Mouse (Mus musculus) liver, embryonic 11.5 days (tissue): ENCODE results near the gene Ttc27. TPM values are rescaled to one million over a fixed set of nuclear protein-coding genes. Genes with fewer than 3 reads are reported as not detected.

ENCODE experiments used
- ATAC-seq: fragments of 200-750 bp; cut with Nextera tagmentation; replicated peaks from 2 replicates; pipeline ENCODE4 v1.8.0; 2017; ENCODE audit warnings: moderate number of reproducible peaks, mild to moderate bottlenecking, moderate TSS enrichment, moderate library complexity; ENCODE audit not compliant: low FRiP score
- DNase-seq: peaks from one replicate; pipeline ENCODE4 v3.0.0-alpha.2; 2017; ENCODE audit warnings: low spot score
- H3K27ac ChIP-seq: fragments of 300-500 bp; sonication (generic); 2 replicates; pipeline ENCODE4 v1.5.1; 2014; ENCODE audit warnings: mild to moderate bottlenecking, low read depth, low read length, control low read depth
- H3K27me3 ChIP-seq: fragments of 300-500 bp; sonication (generic); replicated peaks from 2 replicates; pipeline ENCODE4 v1.6.1; 2014; ENCODE audit warnings: low read length, mixed read lengths; ENCODE audit not compliant: control insufficient read depth, insufficient read depth
- H3K36me3 ChIP-seq: fragments of 300-500 bp; sonication (generic); 2 replicates; pipeline ENCODE4 v1.6.1; 2014; ENCODE audit warnings: mild to moderate bottlenecking, low read length, moderate library complexity, mixed read lengths; ENCODE audit not compliant: control insufficient read depth, insufficient read depth
- H3K4me1 ChIP-seq: fragments of 300-500 bp; sonication (generic); replicated peaks from 2 replicates; pipeline ENCODE4 v1.6.1; 2014; ENCODE audit warnings: low read length, mixed read lengths; ENCODE audit not compliant: control insufficient read depth, insufficient read depth
- H3K4me2 ChIP-seq: fragments of 300-500 bp; sonication (generic); 2 replicates; pipeline ENCODE4 v1.6.1; 2014; ENCODE audit warnings: mild to moderate bottlenecking, control low read depth, moderate library complexity
- H3K4me3 ChIP-seq: fragments of 300-500 bp; sonication (generic); 2 replicates; pipeline ENCODE4 v1.5.1; 2014; ENCODE audit warnings: low read depth, low read length, control low read depth
- H3K9ac ChIP-seq: fragments of 300-500 bp; sonication (generic); 2 replicates; pipeline ENCODE4 v1.6.1; 2014; ENCODE audit warnings: low read depth, low read length, control low read depth
- H3K9me3 ChIP-seq: fragments of 300-500 bp; sonication (generic); 2 replicates; pipeline ENCODE4 v1.6.1; 2016; ENCODE audit warnings: low read length, inconsistent platforms, mixed read lengths; ENCODE audit not compliant: control insufficient read depth
- WGBS: fragments of 180-500 bp; shearing (Covaris S2); extraction: QIAGEN DNeasy Blood & Tissue Kit; methylation state at CpG from one replicate; pipeline ENCODE4 v1.1.7; 2014; 5-methylcytosine and 5-hydroxymethylcytosine counted together
- polyA plus RNA-seq: library from polyadenylated mRNA; unstranded; fragments of >200 nt; fragmentation: Nextera tagmentation; extraction: Ambion mirVana; gene quantifications from 2 replicates; pipeline ENCODE4 v1.2.1, GENCODE M21; 2014

Gene Ttc27
- polyA plus RNA-seq, 1 experiment from 2014 or later = 37.6 TPM

DNA sequence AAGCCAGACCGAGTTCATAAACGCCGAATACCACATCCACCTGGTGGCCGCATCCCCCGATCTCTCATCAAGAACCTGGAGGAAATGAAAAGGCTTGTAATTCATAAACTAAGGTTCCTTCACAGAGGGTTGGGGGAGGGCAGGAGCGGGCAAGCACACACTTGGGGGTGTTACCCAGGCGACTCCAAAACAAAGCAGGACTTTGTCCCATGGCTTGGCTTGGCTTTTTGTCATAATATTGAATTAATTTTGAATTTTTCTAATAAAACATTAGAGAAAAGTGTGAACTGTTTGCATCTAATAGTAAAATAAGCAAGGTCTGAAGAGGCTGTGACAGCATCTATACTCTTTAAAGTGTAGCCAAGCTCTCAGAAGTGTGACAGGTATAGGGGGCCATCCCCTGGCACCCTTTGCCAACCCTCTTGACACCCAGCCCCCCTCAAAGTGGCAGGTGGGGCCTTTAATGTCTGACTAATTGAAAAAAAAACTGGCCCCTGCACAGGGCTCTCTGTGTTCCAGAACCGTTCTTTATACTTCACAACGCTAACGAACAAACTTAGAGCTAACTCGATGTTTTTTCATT is 172.1 kb downstream of the Ttc27 start:
- no peak overlapping the region for H3K4me3 ChIP-seq
- ATAC-seq (no peak), DNase-seq (no peak)
- no peaks in the 10 kb centered on the region for H3K4me1 ChIP-seq
- H3K9me3 ChIP-seq = no peaks in the 10 kb centered on the region
- 89% methylated on average over 11 of the region's 11 CpGs for WGBS
- H3K27me3 ChIP-seq = no peaks in the 10 kb centered on the region
- no peaks in the 10 kb centered on the region for H3K36me3 ChIP-seq
- H3K4me2 ChIP-seq = no peak overlapping the region
- H3K27ac ChIP-seq = no peak overlapping the region
- H3K9ac ChIP-seq = no peak overlapping the region

DNA sequence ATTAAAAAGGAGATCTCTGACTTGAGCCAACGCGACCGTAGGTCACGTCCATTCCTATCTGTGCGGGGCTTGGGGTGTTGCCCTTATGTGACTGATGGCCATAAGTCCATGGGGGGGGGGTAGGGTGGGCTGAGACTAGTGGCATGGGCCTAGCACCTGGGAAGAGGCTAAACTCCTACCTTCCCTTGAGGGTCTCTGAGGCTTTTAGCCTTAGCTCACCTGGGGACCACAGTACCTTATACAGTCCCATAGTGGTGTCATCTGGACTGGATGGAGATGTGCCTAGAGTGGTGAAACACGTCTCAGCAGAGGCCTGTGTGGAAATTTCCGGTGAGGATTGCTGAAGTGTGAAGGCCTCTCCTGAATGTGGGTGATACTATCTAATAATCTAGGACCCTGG is 184.9 kb downstream of the Ttc27 start:
- 92% methylated on average over 7 of the region's 7 CpGs for WGBS
- DNase-seq = no peak
- no peak overlapping the region for H3K4me2 ChIP-seq
- no peaks in the 10 kb centered on the region; the same call in 1 of the 2 replicates for H3K4me1 ChIP-seq
- H3K9me3 ChIP-seq = peaks cover 7% of the 10 kb centered on the region
- H3K36me3 ChIP-seq = no peaks in the 10 kb centered on the region
- no peak overlapping the region for H3K9ac ChIP-seq
- ATAC-seq = no peak
- H3K27ac ChIP-seq = no peak overlapping the region
- H3K4me3 ChIP-seq = no peak overlapping the region
- no peaks in the 10 kb centered on the region for H3K27me3 ChIP-seq

DNA sequence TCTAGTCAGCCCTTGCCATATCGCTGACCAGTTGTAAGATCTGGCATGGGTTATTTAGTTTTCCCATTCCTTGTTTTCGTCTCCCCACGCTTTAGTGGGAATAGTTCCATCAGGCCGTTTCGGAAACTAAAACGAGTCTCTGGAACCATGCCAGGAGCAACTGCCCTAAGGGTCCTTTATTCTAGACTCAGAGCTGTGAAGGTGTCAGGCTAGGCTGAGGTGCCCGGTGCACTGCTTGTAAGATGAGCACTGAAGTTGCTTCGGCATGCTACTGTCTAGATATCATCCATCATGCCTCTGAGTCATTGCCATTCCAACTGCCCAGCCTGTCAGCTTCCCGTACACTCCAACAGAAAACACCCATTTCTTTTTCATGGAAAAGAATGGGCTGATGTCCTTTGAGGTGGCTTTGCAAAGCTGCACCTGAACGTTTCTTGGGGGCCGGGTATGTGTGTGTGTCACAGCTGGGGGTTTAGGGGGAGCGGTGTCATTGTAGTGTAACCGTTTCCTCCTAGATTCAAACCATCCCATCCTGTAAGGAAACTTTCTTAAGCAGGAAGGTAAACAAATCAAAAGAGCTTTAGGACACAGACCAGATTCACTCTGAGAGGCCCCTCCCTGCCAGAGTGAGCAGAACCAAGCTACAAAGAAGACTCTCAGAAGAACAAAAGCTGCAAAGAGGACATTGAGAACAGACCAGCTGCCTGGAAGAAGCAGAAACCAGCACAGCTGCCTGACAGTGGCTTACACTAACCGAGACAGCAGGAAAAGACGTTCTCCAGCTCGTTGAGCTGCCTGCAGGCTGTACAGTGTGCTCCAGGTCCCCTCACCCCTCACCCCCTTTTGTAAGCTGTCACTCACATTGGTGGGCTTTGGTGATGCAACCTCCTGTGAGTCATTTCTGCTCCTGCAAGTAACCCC is 186.1 kb downstream of the Ttc27 start:
- peaks cover 7% of the 10 kb centered on the region for H3K9me3 ChIP-seq
- H3K4me1 ChIP-seq = no peaks in the 10 kb centered on the region; the same call in 1 of the 2 replicates
- DNase-seq = peak; percentile 33
- no peaks in the 10 kb centered on the region for H3K27me3 ChIP-seq
- peak; percentile 36 for ATAC-seq
- no peaks in the 10 kb centered on the region for H3K36me3 ChIP-seq
- H3K4me2 ChIP-seq = no peak overlapping the region
- H3K27ac ChIP-seq = no peak overlapping the region
- WGBS = 64% methylated on average over 16 of the region's 16 CpGs
- no peak overlapping the region for H3K9ac ChIP-seq
- H3K4me3 ChIP-seq = no peak overlapping the region

DNA sequence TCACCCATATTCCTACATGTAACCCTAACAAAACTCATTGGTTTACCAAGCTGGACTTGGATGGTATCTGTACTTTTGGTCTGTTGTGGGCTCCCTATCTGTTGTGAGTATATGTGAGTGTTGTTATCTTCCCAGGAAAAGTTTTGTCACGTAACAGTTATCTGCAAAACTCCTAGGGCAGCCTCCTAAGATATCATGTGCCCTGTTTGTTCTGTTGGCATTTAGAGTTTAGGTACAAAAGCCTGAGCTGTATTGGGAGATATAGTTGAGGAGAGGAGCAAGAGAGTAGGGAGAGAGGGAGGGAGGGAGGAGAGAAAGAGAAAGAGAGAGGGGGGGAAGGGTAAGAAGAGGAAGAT is 186.8 kb downstream of the Ttc27 start:
- H3K4me2 ChIP-seq = no peak overlapping the region
- WGBS = 44% methylated on average over 1 of the region's 1 CpGs

DNA sequence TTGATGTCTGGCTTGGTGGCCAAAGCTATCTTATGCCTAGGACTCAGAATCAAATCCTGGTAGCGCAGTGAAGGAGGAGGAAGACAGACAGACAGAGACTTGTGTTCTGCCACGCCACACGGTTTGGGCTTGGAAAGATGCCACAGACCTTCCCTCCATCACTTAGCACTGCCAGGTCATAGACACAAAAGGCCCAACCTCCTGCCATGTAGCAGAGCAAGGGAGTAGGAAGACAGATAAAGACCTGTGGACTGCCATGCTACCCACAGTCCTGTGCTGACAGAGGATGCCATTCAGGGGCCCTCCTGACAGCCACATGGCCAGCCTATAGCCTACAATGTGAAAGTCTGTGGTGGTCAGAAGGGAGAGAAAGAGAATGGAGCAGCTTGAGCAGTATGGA is 187.4 kb downstream of the Ttc27 start:
- ATAC-seq = no peak
- Histone ChIP-seq H3K4me2 (no peak overlapping the region), H3K9ac (no peak overlapping the region), H3K4me1 (no peaks in the 10 kb centered on the region; the same call in 1 of the 2 replicates), H3K4me3 (no peak overlapping the region), H3K27ac (no peak overlapping the region), H3K36me3 (no peaks in the 10 kb centered on the region), H3K9me3 (peaks cover 7% of the 10 kb centered on the region), H3K27me3 (no peaks in the 10 kb centered on the region)
- no peak for DNase-seq
- WGBS = 89% methylated on average over 3 of the region's 3 CpGs

More for the DNA sequence above, 186.8 kb downstream of the Ttc27 start:
- H3K4me3 ChIP-seq = no peak overlapping the region
- H3K4me1 ChIP-seq = no peaks in the 10 kb centered on the region; the same call in 1 of the 2 replicates
- no peaks in the 10 kb centered on the region for H3K27me3 ChIP-seq
- peaks cover 7% of the 10 kb centered on the region for H3K9me3 ChIP-seq
- no peak overlapping the region for H3K27ac ChIP-seq
- no peak for DNase-seq
- ATAC-seq = peak; percentile 51; the same call in 1 of the 2 replicates
- H3K9ac ChIP-seq = no peak overlapping the region
- no peaks in the 10 kb centered on the region for H3K36me3 ChIP-seq

DNA sequence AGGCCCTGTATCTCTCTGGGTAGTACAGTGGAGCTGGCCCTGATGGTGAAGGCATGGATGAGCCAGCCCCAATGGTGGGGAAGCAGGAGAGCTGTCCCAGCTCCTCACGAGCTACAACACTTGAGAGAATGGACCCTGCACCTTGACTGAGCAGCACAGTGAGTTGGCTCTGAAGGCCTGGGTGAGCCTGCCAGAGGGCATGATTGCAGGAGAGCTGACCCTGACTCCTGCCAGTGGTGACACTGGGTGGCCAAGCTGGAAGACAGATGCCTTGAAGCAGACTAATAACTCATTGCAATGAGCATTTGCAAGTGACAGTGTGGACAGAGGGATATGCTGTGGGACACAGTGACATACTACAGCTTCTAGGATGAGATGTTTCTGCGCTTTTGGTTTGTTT is 195.5 kb downstream of the Ttc27 start:
- 87% methylated on average over 2 of the region's 2 CpGs for WGBS
- no peaks in the 10 kb centered on the region for H3K9me3 ChIP-seq
- ATAC-seq (no peak), DNase-seq (no peak)
- H3K4me1 ChIP-seq = no peaks in the 10 kb centered on the region
- H3K27ac ChIP-seq = no peak overlapping the region
- no peak overlapping the region for H3K9ac ChIP-seq
- no peak overlapping the region for H3K4me3 ChIP-seq
- H3K27me3 ChIP-seq = no peaks in the 10 kb centered on the region
- 0 out of 2 replicates have a peak, but pooled peaks cover 2% of the 10 kb centered on the region for H3K36me3 ChIP-seq
- H3K4me2 ChIP-seq = no peak overlapping the region

Other genes starting within 250 kb of the Ttc27 start
- 46.3 and 51.7 TPM in 2 replicates for gene Yipf4, start 228.2 kb upstream of the Ttc27 start, polyA plus RNA-seq
- gene Birc6, start 189.4 kb upstream of the Ttc27 start, polyA plus RNA-seq = 67.4 and 72.8 TPM in 2 replicates